Mouse (Mus musculus) cerebellum, adult (tissue): ENCODE measurements around the gene 2210408I21Rik.

ENCODE experiments used
- ATAC-seq: cut with Nextera tagmentation; 2 replicates; pipeline ENCODE4 v1.9.2; 2017; ENCODE audit warnings: mild to moderate bottlenecking, moderate library complexity, mixed read lengths; ENCODE audit not compliant: insufficient number of reproducible peaks, low FRiP score, low TSS enrichment

The 2210408I21Rik gene

DNA sequence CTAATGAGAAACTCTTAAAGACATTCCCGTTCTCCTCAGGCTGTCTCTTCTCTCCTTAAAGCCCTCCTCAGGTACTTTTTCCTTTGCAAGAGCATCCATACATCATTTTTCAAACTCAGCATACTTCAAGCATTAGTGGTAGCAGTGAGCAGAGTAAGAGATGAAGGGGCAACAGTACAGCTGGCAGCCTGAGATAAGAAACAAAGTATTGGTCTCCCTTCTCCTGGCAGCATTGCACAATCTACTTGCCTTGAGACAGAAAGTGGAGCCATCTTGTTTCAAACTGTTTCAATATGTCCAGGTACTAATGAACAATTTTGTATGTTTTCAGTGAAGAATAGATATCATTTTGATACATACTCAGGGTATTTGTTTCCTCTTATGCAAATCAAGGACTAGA is 129.1 kb downstream of the 2210408I21Rik start:
- no peak for ATAC-seq

DNA sequence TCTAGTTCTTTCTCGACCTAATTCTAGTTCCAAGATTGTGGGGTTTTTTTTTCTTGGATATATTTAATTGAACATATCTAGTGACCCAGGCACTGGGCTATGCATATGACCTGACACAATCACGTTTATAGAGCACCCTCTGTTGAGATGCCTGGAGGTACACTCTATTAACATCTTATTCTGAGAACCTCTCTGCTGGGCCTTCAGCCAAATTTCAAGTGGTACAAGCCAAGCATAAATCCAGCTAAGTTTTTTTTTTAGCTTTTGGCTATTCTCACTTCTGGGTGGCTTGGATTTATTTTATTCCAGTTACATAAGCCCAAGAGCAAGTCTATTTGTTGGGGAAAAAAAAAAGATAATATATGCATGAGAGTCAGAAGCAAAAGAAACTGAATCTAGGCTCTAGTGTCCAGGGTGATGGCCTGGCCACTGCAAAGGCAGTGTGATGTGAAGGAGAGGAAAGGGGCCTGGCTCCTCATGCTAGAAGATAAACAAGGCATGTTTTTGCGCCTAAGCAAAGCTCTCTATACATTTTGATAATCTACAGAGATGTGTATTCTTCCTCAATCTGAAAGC is 139.9 kb downstream of the 2210408I21Rik start:
- ATAC-seq: peak; percentile 61; the same call in 1 of the 2 replicates

GRCm38 (mm10) chr13:77278659-77279413 is 143.5 kb downstream of the 2210408I21Rik start:
- no peak for ATAC-seq

- no peak for ATAC-seq
These were observed 160.2 kb downstream of the 2210408I21Rik start for GRCm38 (mm10) chr13:77295519-77295918.

DNA sequence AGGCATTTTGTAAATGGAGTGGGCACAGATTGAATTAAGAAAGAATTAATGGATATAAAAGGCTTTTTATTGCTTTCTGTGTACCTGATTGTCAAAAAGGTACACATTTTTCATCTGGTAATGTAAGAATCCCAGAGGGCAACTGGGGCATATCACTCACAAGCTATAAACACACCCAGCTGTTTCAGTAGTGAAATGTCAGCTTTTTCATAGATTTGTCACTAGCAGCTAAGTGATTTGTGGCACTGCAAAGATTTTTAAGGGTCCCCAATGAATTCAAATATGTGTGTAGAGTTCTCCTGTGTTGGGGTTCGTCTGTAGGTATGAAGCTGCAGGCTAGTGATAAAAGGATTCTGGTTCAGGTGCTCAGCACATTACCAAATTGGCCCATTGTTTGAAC is 188.8 kb downstream of the 2210408I21Rik start:
- ATAC-seq: no peak

- no peak for ATAC-seq
These were observed 191.0 kb downstream of the 2210408I21Rik start for GRCm38 (mm10) chr13:77326174-77326959.

DNA sequence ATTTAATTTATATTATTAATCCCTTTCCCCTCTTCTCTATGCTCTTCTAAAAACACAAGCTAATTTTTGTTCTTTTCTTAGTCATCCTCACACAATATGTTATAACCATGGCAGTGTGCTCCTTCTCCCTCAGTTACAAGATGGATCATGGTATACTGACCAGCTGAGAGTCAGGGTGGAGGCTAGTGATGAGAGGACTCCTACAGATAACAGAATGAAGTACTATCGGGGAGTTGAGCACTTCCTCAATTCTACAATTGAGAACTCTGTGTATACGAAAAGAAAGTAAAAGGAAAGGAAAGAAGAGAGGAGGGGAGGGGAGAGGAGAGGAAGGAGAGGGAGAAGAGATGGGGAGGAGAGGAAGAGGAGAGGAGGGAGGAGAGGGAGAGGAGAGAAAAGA is 206.8 kb downstream of the 2210408I21Rik start:
- ATAC-seq: no peak

GRCm38 (mm10) chr13:77385448-77385970 is 250.2 kb downstream of the 2210408I21Rik start:
- ATAC-seq: no peak

- ATAC-seq: no peak
These were observed 250.7 kb downstream of the 2210408I21Rik start for GRCm38 (mm10) chr13:77386001-77386400.

GRCm38 (mm10) chr13:77388148-77388547 is 252.8 kb downstream of the 2210408I21Rik start:
- ATAC-seq: no peak

DNA sequence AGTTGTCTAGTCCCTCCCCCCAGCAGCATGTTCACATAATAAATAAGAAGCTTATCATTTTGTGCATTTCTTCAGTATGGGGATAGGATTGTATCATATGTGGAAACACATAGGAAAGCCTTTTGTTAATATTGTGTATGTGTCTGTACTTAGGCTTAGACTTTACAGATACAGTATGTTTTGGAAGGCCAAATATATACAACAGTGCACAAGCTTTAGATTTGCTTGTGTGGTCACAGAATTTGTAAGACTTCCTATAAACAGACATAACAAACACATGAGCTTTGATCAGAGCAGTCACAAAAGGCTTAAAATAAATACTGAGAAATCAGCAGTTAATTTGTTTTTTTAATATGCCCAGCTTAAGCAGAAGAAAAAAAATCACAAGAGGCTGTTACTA is 253.9 kb downstream of the 2210408I21Rik start:
- ATAC-seq: no peak

DNA sequence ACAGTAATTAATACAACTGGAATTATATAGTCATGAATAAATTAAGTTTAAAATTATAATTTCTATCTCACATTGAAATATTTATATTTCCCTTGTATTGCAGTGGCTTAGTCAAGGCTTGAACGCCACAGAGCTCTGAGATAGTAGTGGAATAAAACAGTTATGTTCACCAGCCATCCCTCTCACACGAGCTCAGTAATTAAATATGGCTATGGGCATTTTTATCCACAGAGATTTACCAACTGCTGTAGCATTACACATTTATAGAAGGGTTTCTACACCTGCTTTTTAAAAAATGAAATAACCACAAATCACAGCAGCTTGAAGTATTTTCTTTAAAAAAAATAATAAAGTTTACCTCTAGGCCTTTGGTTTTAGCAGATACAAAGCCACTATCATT is 261.0 kb downstream of the 2210408I21Rik start:
- ATAC-seq: no peak

DNA sequence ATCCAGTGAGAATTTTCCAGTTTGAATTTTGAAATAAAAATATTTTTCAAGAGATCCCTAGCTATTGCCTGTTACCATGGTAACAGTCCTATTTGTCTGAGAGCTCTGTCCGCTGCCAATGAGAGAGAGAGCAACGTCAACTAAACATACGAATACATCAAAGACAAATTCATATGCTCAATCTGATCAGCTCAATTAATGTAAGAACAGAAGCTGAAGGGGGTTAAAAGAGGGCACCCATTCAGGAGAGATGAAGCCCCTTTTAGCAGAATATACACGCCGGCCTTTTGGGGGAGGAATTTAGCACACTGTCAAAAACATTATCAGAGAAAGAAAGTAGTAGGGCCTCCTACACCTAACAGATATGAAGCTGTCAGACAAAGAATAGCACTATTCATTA is 261.6 kb downstream of the 2210408I21Rik start:
- ATAC-seq: no peak

DNA sequence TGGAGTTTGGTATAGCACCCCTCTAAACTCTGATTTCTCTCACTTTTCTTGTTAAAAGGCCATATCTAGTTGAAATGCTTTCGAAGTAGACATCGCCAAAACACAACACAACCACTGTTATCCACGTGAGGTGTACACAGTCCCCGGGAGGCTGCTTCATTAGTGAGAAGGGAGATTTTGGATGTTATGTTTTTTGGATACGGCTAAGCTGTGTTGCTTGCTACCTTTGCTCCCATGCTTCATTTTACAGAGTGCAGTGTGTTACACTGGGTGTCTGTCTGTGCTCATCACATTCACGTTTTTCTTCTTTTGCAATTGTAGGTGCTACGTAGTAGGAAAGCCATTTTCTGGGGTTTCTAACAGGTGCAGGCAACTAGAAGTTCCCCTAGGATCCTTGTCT is 262.3 kb downstream of the 2210408I21Rik start:
- ATAC-seq: no peak

- no peak for ATAC-seq
These were observed 263.1 kb downstream of the 2210408I21Rik start for GRCm38 (mm10) chr13:77398477-77398876.

GRCm38 (mm10) chr13:77400762-77401161 is 265.4 kb downstream of the 2210408I21Rik start:
- ATAC-seq: no peak

GRCm38 (mm10) chr13:77408530-77408929 is 273.2 kb downstream of the 2210408I21Rik start:
- no peak for ATAC-seq

DNA sequence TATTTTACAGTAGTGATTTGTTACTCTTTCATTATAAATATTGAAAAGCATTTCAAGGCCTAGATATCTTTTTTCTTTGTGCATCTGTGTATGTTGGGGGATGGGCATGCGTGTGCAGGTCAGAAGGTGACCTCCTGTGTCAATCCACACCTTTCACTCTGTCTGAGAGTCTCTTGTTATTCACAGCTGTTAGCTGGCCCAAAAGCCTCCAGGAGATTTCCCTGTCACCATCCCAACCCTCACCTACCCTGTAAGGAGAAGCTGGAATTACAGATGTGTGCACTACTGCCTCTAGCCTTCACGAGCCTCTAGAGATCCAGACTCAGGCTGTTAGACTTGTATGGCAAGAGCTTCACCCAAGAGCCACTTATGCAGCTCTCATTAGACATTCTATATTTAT is 274.5 kb downstream of the 2210408I21Rik start:
- no peak for ATAC-seq

- no peak for ATAC-seq
These were observed 277.5 kb downstream of the 2210408I21Rik start for GRCm38 (mm10) chr13:77412829-77413228.

DNA sequence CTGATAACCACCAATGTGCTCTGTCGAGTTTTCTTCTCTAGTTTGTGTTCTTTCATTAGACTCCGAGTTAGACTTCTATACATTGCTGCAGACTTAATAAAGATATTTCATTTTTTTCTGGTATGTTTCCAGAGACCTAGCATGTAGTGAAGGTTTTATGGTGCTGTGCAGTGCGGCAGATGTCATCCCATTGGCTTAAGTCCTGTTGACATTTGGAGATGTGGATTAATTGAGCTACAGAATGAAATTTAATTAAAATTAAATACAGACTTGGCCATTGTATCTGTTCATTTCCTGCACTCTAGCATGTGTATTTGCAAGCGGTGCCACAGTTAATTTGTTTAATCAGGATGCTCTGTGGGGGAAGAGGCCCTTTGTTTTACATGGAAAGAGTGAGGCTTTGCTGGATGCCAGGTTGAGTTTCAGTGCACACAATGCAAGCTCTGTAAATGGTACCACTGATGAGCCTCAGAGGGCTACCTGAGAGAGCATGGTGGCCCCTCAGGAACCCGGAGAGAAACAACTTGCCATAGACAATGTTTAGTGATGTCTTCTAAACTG is 314.7 kb downstream of the 2210408I21Rik start:
- ATAC-seq: no peak
